Mouse (Mus musculus): ENCODE measurements around the gene Gm2a. TPM values are rescaled to one million over a fixed set of nuclear protein-coding genes. Genes with fewer than 3 reads are reported as not detected.

Gm2a gene
- polyA plus RNA-seq, 1 experiment from 2014 or later: 11.1 TPM

Other genes with a start within 250 kb of the Gm2a start
- gene Lyrm7, start 237.2 kb upstream of the Gm2a start, polyA plus RNA-seq (2014; fragmentation: Nextera tagmentation; extraction: Ambion mirVana): 6.4 and 8.6 TPM in 2 replicates
- 633 and 702 TPM in 2 replicates for gene Hint1, start 231.7 kb upstream of the Gm2a start, polyA plus RNA-seq (2014; fragmentation: Nextera tagmentation; extraction: Ambion mirVana)
- 52.8 and 61.6 TPM in 2 replicates for gene Gpx3, start 195.7 kb upstream of the Gm2a start, polyA plus RNA-seq (2014; fragmentation: Nextera tagmentation; extraction: Ambion mirVana)
- 9.4 and 10.3 TPM in 2 replicates for gene Tnip1, start 135.2 kb upstream of the Gm2a start, polyA plus RNA-seq (2014; fragmentation: Nextera tagmentation; extraction: Ambion mirVana)
- gene Anxa6, start 64.7 kb upstream of the Gm2a start, polyA plus RNA-seq (2014; fragmentation: Nextera tagmentation; extraction: Ambion mirVana): 59.6 and 66.7 TPM in 2 replicates
- gene Ccdc69, start 20.0 kb upstream of the Gm2a start, polyA plus RNA-seq (2014; fragmentation: Nextera tagmentation; extraction: Ambion mirVana): 0.36 TPM in 1 of 2 replicates, not detected in the other
- gene Slc36a3, start 53.6 kb downstream of the Gm2a start, polyA plus RNA-seq (2014; fragmentation: Nextera tagmentation; extraction: Ambion mirVana): not detected in 2 replicates
- not detected in 2 replicates for gene Slc36a2, start 87.0 kb downstream of the Gm2a start, polyA plus RNA-seq (2014; fragmentation: Nextera tagmentation; extraction: Ambion mirVana)
- 1.6 and 2.8 TPM in 2 replicates for gene Slc36a1, start 106.2 kb downstream of the Gm2a start, polyA plus RNA-seq (2014; fragmentation: Nextera tagmentation; extraction: Ambion mirVana)
- gene Fat2, start 238.4 kb downstream of the Gm2a start, polyA plus RNA-seq (2014; fragmentation: Nextera tagmentation; extraction: Ambion mirVana): 0.01 and 0.04 TPM in 2 replicates